Mouse (Mus musculus) liver, embryonic 16.5 days (tissue): ENCODE measurements around the gene Klra9. TPM values are rescaled to one million over a fixed set of nuclear protein-coding genes. Genes with fewer than 3 reads are reported as not detected.
"Not testable (repeated sequence)": the region's sequence is repeated elsewhere in the genome, so short reads cannot be mapped to it uniquely, and the experiment has no call there.

Experiments
- ATAC-seq: fragments of 200-750 bp; cut with Nextera tagmentation; 2 replicates; pipeline ENCODE4 v1.8.0; 2017; ENCODE audit warnings: low read depth, mild to moderate bottlenecking, moderate number of reproducible peaks, moderate library complexity
- H3K27ac ChIP-seq: fragments of 300-500 bp; sonication (generic); 2 replicates; pipeline ENCODE4 v1.5.1; 2014; ENCODE audit warnings: mild to moderate bottlenecking, low read length
- H3K27me3 ChIP-seq: fragments of 300-500 bp; sonication (generic); 2 replicates; pipeline ENCODE4 v1.6.1; 2014; ENCODE audit warnings: low read depth, low read length, mixed read lengths; ENCODE audit not compliant: control insufficient read depth, insufficient read depth
- H3K36me3 ChIP-seq: fragments of 300-500 bp; sonication (generic); 2 replicates; pipeline ENCODE4 v1.6.1; 2014; ENCODE audit warnings: mild to moderate bottlenecking; ENCODE audit not compliant: control insufficient read depth, insufficient read depth
- H3K4me1 ChIP-seq: fragments of 300-500 bp; sonication (generic); 2 replicates; pipeline ENCODE4 v1.6.1; 2014; ENCODE audit warnings: low read depth, low read length, mixed read lengths; ENCODE audit not compliant: control insufficient read depth
- H3K4me2 ChIP-seq: fragments of 300-500 bp; sonication (generic); 2 replicates; pipeline ENCODE4 v1.6.1; 2014; ENCODE audit warnings: low read depth, low read length, mixed read lengths
- H3K4me3 ChIP-seq: fragments of 300-500 bp; sonication (generic); 2 replicates; pipeline ENCODE4 v1.5.1; 2014; ENCODE audit warnings: low read depth, mild to moderate bottlenecking, low read length
- H3K9ac ChIP-seq: fragments of 300-500 bp; sonication (generic); 2 replicates; pipeline ENCODE4 v1.6.1; 2014; ENCODE audit warnings: low read depth, low read length
- H3K9me3 ChIP-seq: fragments of 300-500 bp; sonication (generic); replicated peaks from 2 replicates; pipeline ENCODE4 v1.6.1; 2016; ENCODE audit warnings: low read length; ENCODE audit not compliant: control insufficient read depth
- WGBS: fragments of 180-500 bp; shearing (Covaris S2); extraction: QIAGEN DNeasy Blood & Tissue Kit; methylation state at CpG from one replicate; pipeline ENCODE4 v1.1.7; 2014; ENCODE audit not compliant: insufficient replicate concordance; 5-methylcytosine and 5-hydroxymethylcytosine counted together
- polyA plus RNA-seq: library from polyadenylated mRNA; unstranded; fragments of >200 nt; fragmentation: Nextera tagmentation; extraction: Ambion mirVana; gene quantifications from 2 replicates; pipeline ENCODE4 v1.2.1, GENCODE M21; 2015

Gene Klra9
- not detected in 2 replicates for polyA plus RNA-seq

DNA sequence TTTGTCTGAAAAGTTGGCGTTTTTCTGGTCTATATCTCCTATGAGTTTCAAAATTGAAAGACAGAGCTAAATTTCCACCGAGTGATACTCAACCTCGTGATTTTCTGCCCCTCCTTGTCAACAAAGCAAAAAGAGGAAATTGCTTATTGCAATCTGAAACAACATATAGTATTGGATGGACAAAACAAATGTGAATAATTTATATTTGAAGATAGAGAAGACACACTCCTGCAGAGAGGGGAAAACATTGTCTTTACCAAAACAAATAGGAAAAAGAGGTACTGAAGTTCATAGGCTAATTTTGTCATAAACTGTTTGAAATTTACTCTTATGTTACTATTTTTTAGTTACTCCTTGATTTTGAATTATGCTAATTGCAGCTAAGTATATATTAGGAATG lies at the start of gene Klra9:
Gene Klra9, minus strand, starts transcription at position 101 of the 400 bp plus-strand sequence.
- H3K4me2 ChIP-seq, H3K36me3 ChIP-seq, H3K9ac ChIP-seq, ATAC-seq, H3K27me3 ChIP-seq, H3K4me1 ChIP-seq, H3K27ac ChIP-seq, H3K9me3 ChIP-seq, H3K4me3 ChIP-seq: not testable (repeated sequence)
- 33% methylated on average over 3 of the region's 3 CpGs for WGBS

GRCm38 (mm10) chr6:130237536-130237935 lies 44.6 kb upstream of the Klra9 start:
- Histone ChIP-seq H3K36me3 (no peaks in the 10 kb centered on the region), H3K27me3 (no peaks in the 10 kb centered on the region), H3K4me2 (no peak overlapping the region), H3K4me3 (no peak overlapping the region), H3K9ac (no peak overlapping the region), H3K4me1 (no peaks in the 10 kb centered on the region), H3K27ac (no peak overlapping the region), H3K9me3 (no peaks in the 10 kb centered on the region)
- WGBS: 34% methylated on average over 2 of the region's 2 CpGs
- no peak for ATAC-seq

- Histone ChIP-seq H3K36me3 (no peaks in the 10 kb centered on the region), H3K9ac (no peak overlapping the region), H3K4me2 (no peak overlapping the region), H3K9me3 (no peaks in the 10 kb centered on the region), H3K4me3 (no peak overlapping the region), H3K27me3 (no peaks in the 10 kb centered on the region), H3K4me1 (no peaks in the 10 kb centered on the region), H3K27ac (no peak overlapping the region)
- 14% methylated on average over 1 of the region's 1 CpGs for WGBS
- no peak for ATAC-seq
Measured at GRCm38 (mm10) chr6:130236635-130237034, 43.7 kb upstream of the Klra9 start.

DNA sequence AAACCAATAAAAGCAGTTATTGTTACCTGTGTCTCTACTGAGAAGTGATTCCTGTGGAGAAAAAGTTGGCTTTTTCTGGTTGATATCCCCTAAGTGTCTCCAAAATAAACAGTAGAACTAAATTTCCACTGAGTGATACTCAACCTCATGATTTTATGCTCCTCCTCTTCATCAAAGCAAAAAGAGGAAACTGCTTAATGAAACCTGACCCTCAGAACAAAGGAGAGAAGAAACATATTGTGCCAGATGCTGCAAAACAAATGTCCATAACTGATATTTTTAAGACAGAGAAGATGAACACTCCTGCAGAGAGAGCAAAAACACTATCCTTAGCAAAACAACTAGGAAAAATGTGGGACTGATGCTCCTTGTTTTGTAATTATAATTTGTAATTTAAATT lies 40.3 kb upstream of the Klra9 start, which contains the start of gene Klra7:
Gene Klra7, minus strand, starts transcription at position 101 of the 400 bp plus-strand sequence.
- no peak within 1 kb of the TSS for H3K4me3 ChIP-seq
- H3K27me3 ChIP-seq: no peaks in the 10 kb centered on the region
- ATAC-seq: no peak
- no peak within 1 kb of the TSS for H3K27ac ChIP-seq
- no peaks in the 10 kb centered on the region for H3K9me3 ChIP-seq
- no peak within 1 kb of the TSS for H3K4me2 ChIP-seq
- H3K36me3 ChIP-seq: no peaks in the 10 kb centered on the region
- no peak within 1 kb of the TSS for H3K9ac ChIP-seq
- H3K4me1 ChIP-seq: no peaks in the 10 kb centered on the region

GRCm38 (mm10) chr6:130197453-130197852 lies 4.5 kb upstream of the Klra9 start:
- WGBS: 28% methylated on average over 1 of the region's 1 CpGs
- not testable (repeated sequence) for H3K27ac ChIP-seq, H3K9me3 ChIP-seq, H3K4me1 ChIP-seq, H3K4me3 ChIP-seq, H3K36me3 ChIP-seq, H3K27me3 ChIP-seq, H3K4me2 ChIP-seq, ATAC-seq, H3K9ac ChIP-seq

DNA sequence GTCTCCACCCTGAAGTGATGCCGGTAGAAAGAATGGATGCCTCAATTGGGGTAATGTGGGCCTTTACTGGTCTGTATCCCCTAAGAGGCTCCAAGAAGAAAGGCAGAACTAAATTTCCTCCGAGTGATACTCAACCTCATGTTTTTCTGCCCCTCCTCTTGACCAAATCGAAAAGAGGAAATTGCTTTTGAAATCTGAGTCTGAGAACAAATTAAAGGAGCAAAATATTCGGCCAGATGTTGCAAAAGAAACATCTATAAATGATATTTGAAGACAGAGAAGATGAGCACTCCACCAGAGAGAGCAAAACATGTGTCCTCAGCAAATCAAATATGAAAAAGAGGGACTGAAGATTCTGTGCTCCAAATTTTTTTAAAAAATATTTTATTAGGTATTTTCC lies 63.1 kb downstream of the Klra9 start, which contains the start of gene Klra8:
Gene Klra8, minus strand, starts transcription at position 101 of the 400 bp plus-strand sequence.
- 49% methylated on average over 4 of the region's 4 CpGs for WGBS
- H3K4me2 ChIP-seq, H3K9ac ChIP-seq, H3K4me3 ChIP-seq, ATAC-seq, H3K27ac ChIP-seq, H3K27me3 ChIP-seq, H3K9me3 ChIP-seq, H3K36me3 ChIP-seq, H3K4me1 ChIP-seq: not testable (repeated sequence)

Other genes starting within 250 kb of the Klra9 start
- gene Klra6, start 166.2 kb downstream of the Klra9 start, polyA plus RNA-seq: not detected in 2 replicates
- not detected in 2 replicates for gene Klra4, start 125.8 kb downstream of the Klra9 start, polyA plus RNA-seq
- gene Klra8, start 63.2 kb downstream of the Klra9 start, polyA plus RNA-seq: not detected in 2 replicates
- gene Klra7, start 40.2 kb upstream of the Klra9 start, polyA plus RNA-seq: not detected in 2 replicates
- gene Klra10, start 88.8 kb upstream of the Klra9 start, polyA plus RNA-seq: not detected in 2 replicates
- not detected in 2 replicates for gene Klra3, start 144.5 kb upstream of the Klra9 start, polyA plus RNA-seq
- not detected in 2 replicates for gene Klra1, start 193.8 kb upstream of the Klra9 start, polyA plus RNA-seq